Comparison of ENCODE assay signal across 9 mouse cellular contexts in genomic region chr12:8913701-8914340, GRCm38 (mm10). TPM values are rescaled to one million over a fixed set of nuclear protein-coding genes. Genes with fewer than 3 reads are reported as not detected.
DNase-seq lines count a peak whose midpoint lies in the region; ATAC-seq lines count a peak whose summit lies in the region.
"Had no signal": no experiment of that assay in that cellular context is flagged by ENCODE, and none has a peak within 500 bp of the region (broad histone marks: within the 10 kb centered on the region; RNA-seq: fewer than 3 reads in every experiment).

No protein-coding gene starts in this region.

- peaks cover 35% of the 10 kb centered on the region for H3K4me1 ChIP-seq in kidney, embryonic 14.5 days (ENCODE audit: control insufficient read depth, insufficient read depth, low read length)
- H3K4me1 ChIP-seq in brown adipose tissue, adult 24 weeks (ENCODE audit: control insufficient read depth, insufficient read depth, insufficient read length, low read length) = peaks cover 13% of the 10 kb centered on the region
- H3K4me1 ChIP-seq: liver, embryonic 15.5 days had no signal

- no peaks in the 10 kb centered on the region for H3K36me3 ChIP-seq in kidney, embryonic 14.5 days (ENCODE audit: control insufficient read depth, insufficient read depth, low read length)
- H3K36me3 ChIP-seq: liver, embryonic 15.5 days had no signal

- peak overlapping the region; percentile 95 for H3K27ac ChIP-seq in kidney, embryonic 14.5 days (ENCODE audit: low read depth, low read length)
- H3K27ac ChIP-seq in brown adipose tissue, adult 24 weeks (replicated peaks; ENCODE audit: low read depth, low read length) = peak overlapping the region; percentile 82
- H3K27ac ChIP-seq: liver, embryonic 15.5 days had no signal

- H3K9ac ChIP-seq in kidney, embryonic 14.5 days (ENCODE audit: low read depth, low read length) = no peak overlapping the region
- H3K9ac ChIP-seq: liver, embryonic 15.5 days had no signal

- no peak for DNase-seq in kidney, adult 9 months
- peak; percentile 65 for DNase-seq in fat pad, adult 2 months (ENCODE audit: extremely low read depth, low read depth, low spot score)
- DNase-seq in kidney, postnatal 4 days = peak; percentile 58 to 67
- DNase-seq in spleen, adult 18-20 months = no peak
- no peak for DNase-seq in urinary bladder, adult 2 months (ENCODE audit: low spot score)
- no peak for DNase-seq in thymus, adult 18-20 months

- no peaks in the 10 kb centered on the region for H3K27me3 ChIP-seq in kidney, embryonic 14.5 days (ENCODE audit: control insufficient read depth, insufficient read depth, low read length)
- H3K27me3 ChIP-seq: liver, embryonic 15.5 days had no signal

- H3K4me3 ChIP-seq in kidney, embryonic 14.5 days (ENCODE audit: low read length) = no peak overlapping the region
- no peak overlapping the region for H3K4me3 ChIP-seq in brown adipose tissue, adult 24 weeks (ENCODE audit: insufficient read depth, low read depth, low read length)
- H3K4me3 ChIP-seq: liver, embryonic 15.5 days had no signal

- H3K9me3 ChIP-seq in kidney, embryonic 14.5 days (ENCODE audit: control insufficient read depth, low read length) = no peaks in the 10 kb centered on the region
- H3K9me3 ChIP-seq: liver, embryonic 15.5 days had no signal

- WGBS in kidney, embryonic 14.5 days = 39% methylated on average over 9 of the region's 9 CpGs

- peak; percentile 61 for ATAC-seq in kidney, embryonic 14.5 days (ENCODE audit: low FRiP score, low TSS enrichment)

- H3K4me2 ChIP-seq in kidney, embryonic 14.5 days (replicated peaks; ENCODE audit: low read depth, low read length) = no peak overlapping the region
- H3K4me2 ChIP-seq: liver, embryonic 15.5 days had no signal

RNA-seq across cellular contexts. Expression of gene Laptm4a, which starts 7.6 kb away (rescaled TPM):
- 140 and 337 TPM in 2 replicates for polyA plus RNA-seq in kidney, embryonic 14.5 days (2014; fragmentation: Nextera tagmentation; extraction: Ambion mirVana)
- 307 and 401 TPM in 2 replicates for polyA plus RNA-seq in brown adipose tissue, adult 24 weeks (2012; ENCODE audit: insufficient read depth, insufficient read length, missing spikeins)
- 786 and 857 TPM in 2 replicates for polyA plus RNA-seq in urinary bladder, adult 2 months (2012; rRNA removed)

RNA-seq across cellular contexts. Expression of gene Matn3, which starts 33.9 kb away (rescaled TPM):
- 0.11 and 0.37 TPM in 2 replicates for polyA plus RNA-seq in kidney, embryonic 14.5 days (2014; fragmentation: Nextera tagmentation; extraction: Ambion mirVana)
- not detected in 2 replicates for polyA plus RNA-seq in brown adipose tissue, adult 24 weeks (2012; ENCODE audit: insufficient read depth, insufficient read length, missing spikeins)
- polyA plus RNA-seq in urinary bladder, adult 2 months (2012; rRNA removed) = 0.01 TPM in 1 of 2 replicates, not detected in the other

RNA-seq across cellular contexts. Expression of gene Wdr35, which starts 59.9 kb away (rescaled TPM):
- 9.9 and 21.9 TPM in 2 replicates for polyA plus RNA-seq in kidney, embryonic 14.5 days (2014; fragmentation: Nextera tagmentation; extraction: Ambion mirVana)
- polyA plus RNA-seq in brown adipose tissue, adult 24 weeks (2012; ENCODE audit: insufficient read depth, insufficient read length, missing spikeins) = 3.1 and 5.9 TPM in 2 replicates
- polyA plus RNA-seq in urinary bladder, adult 2 months (2012; rRNA removed) = 10.5 and 12.2 TPM in 2 replicates

Comparison
In these comparisons a context has a peak if more than half of its experiments do, and no peak if none do; other contexts are left out.
1. DNase-seq: peak in fat pad, adult 2 months (single experiment) and kidney, postnatal 4 days (2 of 2); none in kidney, adult 9 months (single experiment), spleen, adult 18-20 months (0 of 2), urinary bladder, adult 2 months (single experiment) and thymus, adult 18-20 months (0 of 2).